Mouse (Mus musculus) layer of hippocampus, postnatal 14 days (tissue): Measurements from ENCODE around the gene Gm10065. TPM values are rescaled to one million over a fixed set of nuclear protein-coding genes. Genes with fewer than 3 reads are reported as not detected.

Experiments
- DNase-seq, 2 experiments: peaks; one replicate each; pipeline ENCODE4 v3.0.0; 2021 to 2022; ENCODE audit warnings: low spot score in 2 of 2, mixed read lengths in 1 of 2
- microRNA-seq, 2 experiments: library from miRNA; unstranded; fragments of <30 nt; microRNA quantifications; one replicate each; pipeline ENCODE4 v1.2.0; 2021
- total RNA-seq, 2 experiments: library from RNA; stranded (reverse); gene quantifications; 2 replicates each; pipeline ENCODE4 v1.2.3; 2021

The Gm10065 gene
- total RNA-seq, 2 experiments from 2014 or later: not detected

GRCm38 (mm10) chr13:21435476-21435875, 43.8 kb downstream of the Gm10065 start:
- no peak for DNase-seq

Small RNA genes within 50 kb of the gene (microRNA-seq; reads per million reads assigned to microRNA genes)
- 0 reads per million in 2 experiments for gene Mir1896

Other genes with a start within 250 kb of the Gm10065 start
- gene Gpx5, start 186.7 kb downstream of the Gm10065 start, total RNA-seq: not detected
- gene Gpx6, start 167.3 kb downstream of the Gm10065 start, total RNA-seq: not detected
- not detected for gene Olfr1367, start 132.5 kb downstream of the Gm10065 start, total RNA-seq
- 1 to 10 TPM; 8.3 to 9.0 TPM for gene Zscan12, start 116.6 kb downstream of the Gm10065 start, total RNA-seq
- 10 to 100 TPM; 37.5 to 37.6 TPM for gene Zkscan3, start 76.7 kb downstream of the Gm10065 start, total RNA-seq
- 1 to 10 TPM; 1.3 TPM for gene Pgbd1, start 38.4 kb downstream of the Gm10065 start, total RNA-seq
- gene Zscan26, start 25.7 kb downstream of the Gm10065 start, total RNA-seq: 10 to 100 TPM; 33.9 to 35.6 TPM
- under 1 TPM; 0.69 to 0.74 TPM for gene Nkapl, start 10.9 kb downstream of the Gm10065 start, total RNA-seq
- 1 to 10 TPM; 6.7 to 7.7 TPM for gene Zkscan4, start 534 bp downstream of the Gm10065 start, total RNA-seq
- gene AK157302, start 15.8 kb upstream of the Gm10065 start, total RNA-seq: 10 to 100 TPM; 15.9 to 17.4 TPM
- gene Gm11273, start 22.0 kb upstream of the Gm10065 start, total RNA-seq: 10 to 100 TPM; 64.8 to 76.7 TPM
- gene Zkscan8, start 51.7 kb upstream of the Gm10065 start, total RNA-seq: 10 to 100 TPM; 16.2 to 16.9 TPM
- gene Olfr1366, start 63.4 kb upstream of the Gm10065 start, total RNA-seq: not detected
- gene Olfr1535, start 80.5 kb upstream of the Gm10065 start, total RNA-seq: not detected
- not detected for gene Olfr1364, start 102.3 kb upstream of the Gm10065 start, total RNA-seq
- not detected for gene Olfr1362, start 134.6 kb upstream of the Gm10065 start, total RNA-seq
- gene Olfr11, start 163.1 kb upstream of the Gm10065 start, total RNA-seq: not detected
- gene Olfr1361, start 183.9 kb upstream of the Gm10065 start, total RNA-seq: not detected
- gene Olfr1360, start 198.0 kb upstream of the Gm10065 start, total RNA-seq: not detected
- not detected for gene Olfr1359, start 218.7 kb upstream of the Gm10065 start, total RNA-seq
- 10 to 100 TPM; 31.7 to 51.2 TPM for gene Hist1h2bl, start 236.7 kb upstream of the Gm10065 start, total RNA-seq
- gene Hist1h2ai, start 237.0 kb upstream of the Gm10065 start, total RNA-seq: 10 to 100 TPM; 17.4 to 55.0 TPM
- 10 to 100 TPM; 68.2 to 84.2 TPM for gene Hist1h3h, start 238.2 kb upstream of the Gm10065 start, total RNA-seq
- gene Hist1h2bm, start 242.6 kb upstream of the Gm10065 start, total RNA-seq: 10 to 100 TPM in 1 of 2 experiments, 1 to 10 TPM in 1; 8.6 to 12.7 TPM